Mouse (Mus musculus) B cell, adult 67 days (primary cell): Measurements from ENCODE around the gene Npr2. TPM values are rescaled to one million over a fixed set of nuclear protein-coding genes. Genes with fewer than 3 reads are reported as not detected.

Experiments
- total RNA-seq, 2 experiments: library from RNA; stranded (reverse); gene quantifications; 4 replicates each; pipeline ENCODE4 v1.2.4; 2023

The Npr2 gene
- 1 to 10 TPM; 1.4 to 4.2 TPM for total RNA-seq

DNA sequence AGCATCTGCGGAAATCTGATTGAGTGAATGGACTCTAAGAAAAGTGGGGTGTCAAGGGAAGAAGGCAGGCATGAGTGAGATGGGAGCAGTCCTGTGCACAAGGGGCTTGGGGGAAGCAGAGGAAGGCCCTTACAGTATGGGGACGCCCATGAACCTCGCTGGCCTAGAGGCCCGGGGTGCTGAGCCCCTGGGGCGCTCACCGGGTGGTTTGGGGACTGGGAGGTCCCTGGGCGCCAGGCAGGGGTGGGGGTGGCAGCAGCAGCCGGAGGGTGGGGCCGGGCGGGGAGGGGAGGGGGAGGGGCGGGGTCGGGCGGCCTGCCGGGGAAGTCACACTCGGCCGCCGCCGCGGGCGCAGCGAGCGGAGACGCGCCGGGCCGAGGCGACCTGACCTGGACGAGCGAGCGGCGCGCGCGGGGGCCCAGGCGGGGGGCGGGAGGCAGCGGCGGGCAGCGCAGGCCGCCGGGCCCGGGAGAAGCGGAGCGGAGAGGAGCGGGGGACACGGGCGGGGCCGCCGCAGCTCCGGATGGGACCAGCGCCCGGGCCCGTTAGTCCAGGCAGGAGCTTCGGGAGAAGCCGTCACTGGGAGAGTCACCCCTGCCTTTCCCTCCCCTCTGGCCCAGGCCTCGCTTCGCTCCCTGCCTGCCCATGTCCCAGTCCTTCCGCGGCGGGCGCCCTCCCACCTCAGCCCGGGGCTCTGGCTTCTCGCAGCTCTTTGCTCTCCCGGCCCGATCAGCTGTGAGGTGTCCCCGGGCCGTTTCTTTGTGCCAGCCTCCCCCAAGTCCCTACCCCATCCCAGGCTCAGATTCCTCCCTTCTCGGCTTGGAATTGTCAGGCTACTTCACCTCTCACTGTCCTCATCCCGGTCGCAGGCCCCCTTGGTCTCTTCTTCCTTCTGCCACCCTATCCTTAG is at the start of gene Npr2:
Gene Npr2 (plus strand): TSS at position 890 of the 910 bp plus-strand sequence.

DNA sequence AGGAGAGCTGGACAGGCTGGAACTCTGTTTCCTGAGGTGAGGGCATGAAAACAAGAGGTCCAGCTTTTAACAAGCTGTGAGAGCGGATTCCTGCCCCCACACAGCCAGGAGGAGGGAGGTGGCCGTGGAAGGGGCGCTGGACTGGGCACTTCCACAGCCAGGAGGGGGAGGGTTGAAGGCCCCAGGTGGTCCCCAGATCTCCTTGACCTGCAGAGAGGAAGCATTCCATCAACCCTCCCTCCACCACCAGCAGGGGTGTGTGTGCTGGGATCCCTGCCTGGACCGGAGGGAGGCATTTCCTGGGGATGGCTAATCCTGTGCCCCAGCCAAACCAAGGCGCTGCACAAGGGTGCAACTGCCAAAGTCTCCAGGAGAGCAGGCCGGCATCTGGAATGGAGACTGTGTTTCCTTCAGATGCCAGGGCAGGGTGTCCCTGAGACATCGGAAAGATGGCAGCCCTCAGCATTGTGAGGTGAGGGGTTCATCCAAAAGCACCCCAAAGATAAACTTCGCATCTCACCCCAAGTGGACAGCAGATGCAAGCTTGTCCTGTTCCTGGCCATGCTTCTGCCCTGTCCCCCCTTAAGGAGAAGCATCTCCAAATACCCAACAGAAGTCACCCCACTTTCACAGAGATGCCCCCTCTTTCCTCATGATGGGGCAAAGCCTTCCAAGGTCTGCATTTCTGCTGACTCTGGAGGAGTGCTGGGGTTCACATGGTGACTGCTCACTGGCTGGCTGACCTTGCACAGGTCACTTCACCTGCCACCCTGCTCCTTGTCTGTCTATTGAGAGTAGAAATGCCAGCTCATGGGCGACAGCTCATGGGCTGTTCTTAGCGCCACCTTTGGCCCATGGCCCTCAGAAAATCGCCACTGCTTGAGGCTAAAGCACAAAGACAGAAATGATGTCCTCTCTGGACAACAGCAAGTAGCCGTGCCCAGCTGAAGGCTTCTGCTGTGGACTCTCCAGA is 47.0 kb upstream of the Npr2 start, which contains the start of gene Msmp:
Gene Msmp (minus strand): TSS at position 51 of the 973 bp plus-strand sequence.

DNA sequence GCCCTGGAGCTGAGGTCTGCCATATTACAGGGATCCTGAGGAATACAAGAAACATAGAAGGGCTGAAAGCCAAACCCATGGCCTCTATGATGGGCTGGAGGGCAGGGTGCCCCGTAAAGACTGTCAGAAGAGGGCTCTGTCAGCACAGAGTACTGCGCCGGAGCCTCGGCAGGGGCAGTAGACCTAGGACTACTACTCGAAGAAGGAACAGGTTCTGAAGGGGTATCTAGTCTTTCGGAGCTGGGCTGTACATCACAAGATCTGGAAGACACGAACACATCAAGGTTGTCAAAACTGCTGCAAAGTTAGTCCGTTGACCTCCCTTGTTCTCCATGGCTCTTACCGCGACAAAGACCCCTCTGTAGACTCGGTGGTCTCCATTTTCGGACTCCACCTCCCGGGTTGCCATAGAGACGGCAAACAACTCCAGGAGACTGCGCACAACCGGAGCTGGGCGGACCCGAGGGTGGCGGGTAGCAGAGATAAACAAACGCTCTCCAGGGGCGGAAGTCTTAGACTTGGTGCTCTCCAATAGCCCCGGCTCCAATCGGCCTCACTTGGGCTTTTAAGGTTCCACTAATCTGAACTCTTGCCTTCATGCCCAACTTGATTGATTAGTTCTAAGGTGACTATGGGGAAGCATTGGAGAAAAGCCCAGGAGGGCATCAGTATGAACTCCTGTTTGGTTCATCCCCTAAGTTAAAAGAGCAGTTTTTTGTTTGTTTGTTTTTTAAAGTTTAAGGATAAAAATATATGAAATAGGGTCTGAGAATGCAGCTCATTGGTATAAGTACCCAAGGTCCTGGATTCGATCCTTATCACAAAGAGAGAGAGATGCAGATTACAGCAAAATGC is 21.7 kb downstream of the Npr2 start, which contains the start of gene Spag8:
Gene Spag8 (minus strand): TSS at position 434 of the 855 bp plus-strand sequence.

DNA sequence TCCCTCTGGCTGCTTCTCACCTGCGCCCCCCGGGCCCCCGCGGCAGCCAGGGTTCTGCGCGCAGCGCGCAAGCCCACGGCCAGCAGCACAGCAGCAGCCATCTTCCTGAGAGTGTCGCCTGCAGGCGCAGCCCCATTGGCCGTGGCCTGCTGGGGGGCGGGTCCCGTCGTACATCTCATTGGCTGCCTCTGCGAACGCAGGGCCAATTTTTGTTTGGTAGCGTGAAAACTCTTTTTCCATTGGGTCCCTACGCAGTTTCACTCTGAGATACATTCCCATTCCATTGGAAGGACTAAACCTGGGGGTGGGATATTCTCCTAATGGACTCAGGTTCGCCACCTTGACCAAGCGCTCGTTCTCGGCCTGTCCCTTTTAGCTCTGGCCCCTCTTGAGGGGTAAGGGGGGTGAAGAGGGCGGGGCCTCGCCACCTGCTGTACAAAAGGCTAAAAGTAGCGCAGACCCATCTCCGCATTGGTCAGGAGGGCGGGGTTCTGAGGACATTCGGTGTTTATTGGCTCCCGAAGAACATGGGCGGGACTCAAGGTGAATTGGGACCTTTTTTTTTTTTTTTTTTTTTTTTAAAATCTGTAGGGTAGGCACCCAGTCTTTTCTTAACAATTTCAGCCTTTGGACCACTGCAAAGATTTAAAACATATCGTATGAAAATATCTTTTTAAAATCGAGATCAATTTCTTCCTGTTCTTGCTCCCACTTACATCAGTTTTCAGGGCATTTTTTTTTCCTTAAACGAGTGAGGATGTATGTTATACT is 24.8 kb downstream of the Npr2 start, which contains the start of gene Hint2:
Gene Hint2 (minus strand): TSS at position 128 of the 771 bp plus-strand sequence.

DNA sequence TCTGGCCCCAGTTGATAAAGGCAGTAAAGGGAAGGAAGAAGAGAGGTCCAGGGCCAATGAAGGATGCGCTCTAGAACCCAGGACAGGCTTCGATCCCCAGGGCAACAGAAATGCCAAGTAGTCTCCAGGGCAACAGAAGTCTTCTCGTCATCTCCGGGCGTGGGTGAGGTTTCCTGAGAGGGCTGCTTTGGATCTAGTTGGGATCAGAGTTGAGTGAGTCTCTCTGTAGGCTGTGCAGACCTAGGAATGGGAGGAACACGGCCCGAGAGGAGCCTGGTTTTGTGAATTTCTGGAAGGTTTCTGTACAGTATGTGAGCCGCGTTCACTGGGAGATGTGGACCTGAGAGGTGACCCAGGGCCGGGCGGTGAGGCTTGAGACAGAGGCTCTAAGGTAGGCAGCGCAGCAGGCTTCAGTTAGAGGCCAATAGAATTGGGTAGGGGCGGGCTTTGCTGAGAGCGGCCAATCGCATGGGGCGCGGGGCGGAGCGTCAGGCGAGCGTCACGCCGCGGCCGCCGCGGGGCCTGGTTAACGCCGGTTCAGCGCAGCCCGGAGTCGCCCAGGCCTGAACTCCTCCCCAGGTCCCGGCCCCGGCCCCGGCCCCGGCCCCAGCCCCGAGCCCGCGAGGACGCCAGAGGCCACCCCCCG is 37.2 kb downstream of the Npr2 start, which contains the start of the genes Tmem8b and Fam221b:
Gene Tmem8b (plus strand): TSS at position 190 of the 646 bp plus-strand sequence.
Gene Fam221b (minus strand): TSS at position 364 of the 646 bp plus-strand sequence.

DNA sequence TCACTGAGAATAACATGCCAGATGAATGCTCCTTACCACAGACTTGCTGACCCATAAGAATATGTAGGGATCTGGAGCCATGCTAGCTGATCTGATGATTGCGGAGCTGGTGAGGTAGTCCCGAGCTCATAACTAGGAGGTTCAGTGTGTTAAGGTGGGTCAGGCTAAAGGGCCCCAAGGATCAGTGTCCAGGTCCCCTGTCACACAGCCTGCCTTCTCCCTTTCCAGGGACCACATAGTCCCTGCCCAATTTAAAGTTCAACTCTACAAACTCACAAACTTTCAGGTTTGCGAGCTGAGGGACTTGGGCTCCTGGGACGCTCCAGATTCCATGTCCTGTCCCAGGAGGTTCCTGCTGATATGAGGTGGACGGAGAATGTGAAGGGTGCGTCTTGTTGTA is 69.0 kb downstream of the Npr2 start, which contains the start of gene Olfr70:
Gene Olfr70 (minus strand): TSS at position 101 of the 400 bp plus-strand sequence.

Other genes starting within 250 kb of the Npr2 start
- gene Rusc2, start 250.0 kb upstream of the Npr2 start, total RNA-seq = not detected
- gene Fam166b, start 202.8 kb upstream of the Npr2 start, total RNA-seq = not detected
- gene Tesk1, start 190.0 kb upstream of the Npr2 start, total RNA-seq = 10 to 100 TPM; 71.2 to 74.1 TPM
- gene Cd72, start 177.3 kb upstream of the Npr2 start, total RNA-seq = 100 to 1,000 TPM; 512 to 548 TPM
- gene Sit1, start 148.2 kb upstream of the Npr2 start, total RNA-seq = 10 to 100 TPM; 10.3 to 18.2 TPM
- gene Ccdc107, start 139.0 kb upstream of the Npr2 start, total RNA-seq = 10 to 100 TPM; 27.5 to 31.2 TPM
- 1 to 10 TPM; 1.5 to 2.7 TPM for gene Arhgef39, start 132.2 kb upstream of the Npr2 start, total RNA-seq
- under 1 TPM; 0.32 to 0.86 TPM for gene Car9, start 125.0 kb upstream of the Npr2 start, total RNA-seq
- gene Tpm2, start 108.2 kb upstream of the Npr2 start, total RNA-seq = not detected
- gene Creb3, start 69.6 kb upstream of the Npr2 start, total RNA-seq = 10 to 100 TPM; 68.9 to 74.4 TPM
- 100 to 1,000 TPM; 274 to 317 TPM for gene Tln1, start 69.2 kb upstream of the Npr2 start, total RNA-seq
- gene Rgp1, start 53.2 kb upstream of the Npr2 start, total RNA-seq = 10 to 100 TPM; 55.0 to 64.4 TPM
- gene Gba2, start 53.1 kb upstream of the Npr2 start, total RNA-seq = 10 to 100 TPM; 43.2 to 50.3 TPM
- not detected for gene Msmp, start 47.4 kb upstream of the Npr2 start, total RNA-seq
- gene Spag8, start 21.7 kb downstream of the Npr2 start, total RNA-seq = under 1 TPM in 1 of 2 experiments, not detected in 1; 0.52 TPM
- 10 to 100 TPM; 21.1 to 23.2 TPM for gene Hint2, start 24.5 kb downstream of the Npr2 start, total RNA-seq
- gene Tmem8b, start 37.0 kb downstream of the Npr2 start, total RNA-seq = 1 to 10 TPM; 3.4 to 5.9 TPM
- gene Fam221b, start 37.2 kb downstream of the Npr2 start, total RNA-seq = under 1 TPM in 1 of 2 experiments, not detected in 1; 0.15 TPM
- not detected for gene Olfr70, start 68.9 kb downstream of the Npr2 start, total RNA-seq
- gene Olfr71, start 78.3 kb downstream of the Npr2 start, total RNA-seq = not detected
- not detected for gene Hrct1, start 95.3 kb downstream of the Npr2 start, total RNA-seq
- gene Spaar, start 98.1 kb downstream of the Npr2 start, total RNA-seq = not detected
- gene Olfr159, start 139.1 kb downstream of the Npr2 start, total RNA-seq = not detected
- not detected for gene Olfr156, start 192.0 kb downstream of the Npr2 start, total RNA-seq
- gene Olfr157, start 208.3 kb downstream of the Npr2 start, total RNA-seq = not detected
- gene Olfr155, start 219.6 kb downstream of the Npr2 start, total RNA-seq = not detected
- under 1 TPM; 0.38 to 0.56 TPM for gene Reck, start 243.6 kb downstream of the Npr2 start, total RNA-seq